In genomic region chr4:81763311-81764025, GRCm38 (mm10) we compare ENCODE assay signal across 9 mouse cellular contexts.
A peak's percentile ranks its signal among the peaks of the same experiment; 100 is the strongest.
DNase-seq lines count a peak whose midpoint lies in the region; ATAC-seq and TF ChIP-seq lines count a peak whose summit lies in the region.
"Had no signal": no experiment of that assay in that cellular context is flagged by ENCODE, and none has a peak within 500 bp of the region (broad histone marks: within the 10 kb centered on the region; RNA-seq: fewer than 3 reads in every experiment).

No protein-coding gene starts in this region.

- no peak for DNase-seq in kidney, postnatal 0 days (ENCODE audit: low spot score)
- DNase-seq in kidney, postnatal 14 days, result no peak
- peak; percentile 54 for DNase-seq in intestine, embryonic 14.5 days (ENCODE audit: low spot score)
- DNase-seq in left cerebral cortex, adult 18-20 months (ENCODE audit: low spot score in 2 of 2), result no peak
- DNase-seq in thymus, postnatal 25 days, result no peak
- DNase-seq: adrenal gland, adult 2 months had no signal

- no peaks in the 10 kb centered on the region for H3K36me3 ChIP-seq in kidney, postnatal 0 days (ENCODE audit: insufficient read depth, low read length)
- H3K36me3 ChIP-seq in embryonic facial prominence, embryonic 15.5 days, result no peaks in the 10 kb centered on the region
- no peaks in the 10 kb centered on the region for H3K36me3 ChIP-seq in intestine, embryonic 14.5 days (ENCODE audit: control insufficient read depth, insufficient read depth, low read length)
- H3K36me3 ChIP-seq in neural tube, embryonic 15.5 days, result no peaks in the 10 kb centered on the region

- peak overlapping the region; percentile 25; the same call in 1 of the 2 replicates for H3K27ac ChIP-seq in kidney, postnatal 0 days
- peak overlapping the region; percentile 82 for H3K27ac ChIP-seq in embryonic facial prominence, embryonic 15.5 days (replicated peaks)
- H3K27ac ChIP-seq in intestine, embryonic 14.5 days (ENCODE audit: low read depth), result no peak overlapping the region
- H3K27ac ChIP-seq in neural tube, embryonic 15.5 days (replicated peaks), result peak overlapping the region; percentile 34

- WGBS in kidney, postnatal 0 days, result 50% methylated on average over 10 of the region's 10 CpGs
- WGBS in embryonic facial prominence, embryonic 15.5 days, result 27% methylated on average over 10 of the region's 10 CpGs
- 40% methylated on average over 10 of the region's 10 CpGs for WGBS in intestine, embryonic 14.5 days
- WGBS in neural tube, embryonic 15.5 days, result 32% methylated on average over 10 of the region's 10 CpGs

- no peak for TF ChIP-seq CTCF in kidney, postnatal 0 days (IDR thresholded peaks at IDR 0.05; ENCODE audit: low read depth)

- H3K9me3 ChIP-seq in kidney, postnatal 0 days (replicated peaks; ENCODE audit: low read length), result no peaks in the 10 kb centered on the region
- no peaks in the 10 kb centered on the region for H3K9me3 ChIP-seq in embryonic facial prominence, embryonic 15.5 days (replicated peaks)
- no peaks in the 10 kb centered on the region for H3K9me3 ChIP-seq in intestine, embryonic 14.5 days (ENCODE audit: control insufficient read depth, low read length)
- H3K9me3 ChIP-seq in neural tube, embryonic 15.5 days (replicated peaks), result no peaks in the 10 kb centered on the region

- no peak overlapping the region for H3K9ac ChIP-seq in kidney, postnatal 0 days (ENCODE audit: low read depth, low read length)
- H3K9ac ChIP-seq in embryonic facial prominence, embryonic 15.5 days, result no peak overlapping the region
- no peak overlapping the region for H3K9ac ChIP-seq in intestine, embryonic 14.5 days (ENCODE audit: low read length)
- no peak overlapping the region for H3K9ac ChIP-seq in neural tube, embryonic 15.5 days (replicated peaks)

- 0 out of 2 replicates have a peak, but pooled peaks cover 9% of the 10 kb centered on the region for H3K4me1 ChIP-seq in kidney, postnatal 0 days (replicated peaks; ENCODE audit: insufficient read depth, low read length)
- H3K4me1 ChIP-seq in embryonic facial prominence, embryonic 15.5 days, result peaks cover 25% of the 10 kb centered on the region
- peaks cover 11% of the 10 kb centered on the region for H3K4me1 ChIP-seq in intestine, embryonic 14.5 days (replicated peaks; ENCODE audit: control insufficient read depth, insufficient read depth, low read length)
- peaks cover 22% of the 10 kb centered on the region for H3K4me1 ChIP-seq in neural tube, embryonic 15.5 days

- no peak overlapping the region for H3K4me3 ChIP-seq in kidney, postnatal 0 days (replicated peaks; ENCODE audit: low read depth, low read length)
- no peak overlapping the region for H3K4me3 ChIP-seq in embryonic facial prominence, embryonic 15.5 days (replicated peaks)
- no peak overlapping the region for H3K4me3 ChIP-seq in intestine, embryonic 14.5 days (ENCODE audit: low read depth, low read length)
- no peak overlapping the region for H3K4me3 ChIP-seq in neural tube, embryonic 15.5 days (replicated peaks)

- ATAC-seq in kidney, postnatal 0 days (replicated peaks; ENCODE audit: low FRiP score, low read depth), result no peak
- no peak for ATAC-seq in embryonic facial prominence, embryonic 15.5 days (ENCODE audit: insufficient number of reproducible peaks, low FRiP score, low TSS enrichment, low read depth)
- no peak for ATAC-seq in intestine, embryonic 14.5 days (replicated peaks; ENCODE audit: low FRiP score, low TSS enrichment, low read depth)
- ATAC-seq in neural tube, embryonic 15.5 days (ENCODE audit: low FRiP score), result no peak
- no peak for ATAC-seq in megakaryocyte progenitor cell, adult 5-6 weeks (replicated peaks; ENCODE audit: poor library complexity)

- H3K27me3 ChIP-seq in kidney, postnatal 0 days (ENCODE audit: insufficient read depth, low read length), result no peaks in the 10 kb centered on the region
- H3K27me3 ChIP-seq in embryonic facial prominence, embryonic 15.5 days, result no peaks in the 10 kb centered on the region
- no peaks in the 10 kb centered on the region for H3K27me3 ChIP-seq in intestine, embryonic 14.5 days (replicated peaks; ENCODE audit: control insufficient read depth, insufficient read depth, low read length)
- H3K27me3 ChIP-seq in neural tube, embryonic 15.5 days (replicated peaks), result no peaks in the 10 kb centered on the region

- H3K4me2 ChIP-seq in kidney, postnatal 0 days (ENCODE audit: low read length), result no peak overlapping the region
- peak overlapping the region; percentile 22; the same call in 1 of the 2 replicates for H3K4me2 ChIP-seq in embryonic facial prominence, embryonic 15.5 days (replicated peaks)
- H3K4me2 ChIP-seq in intestine, embryonic 14.5 days (ENCODE audit: low read length), result peak overlapping the region; percentile 26; the same call in 1 of the 2 replicates
- H3K4me2 ChIP-seq in neural tube, embryonic 15.5 days, result peak overlapping the region; percentile 9; the same call in 1 of the 2 replicates
